Mouse (Mus musculus) lung, postnatal 36 days (tissue): ENCODE measurements around the gene Tef.

ENCODE experiments used
- DNase-seq: peaks from one replicate; pipeline ENCODE4 v3.0.0; 2022; ENCODE audit warnings: mixed read lengths

Gene Tef

GRCm38 (mm10) chr15:81802001-81802890 is at the start of gene Tef:
Tef (plus strand) TSS chr15:81802421.
- peak; percentile 99 for DNase-seq

- no peak for DNase-seq
Measured at GRCm38 (mm10) chr15:81753669-81754068, 48.6 kb upstream of the Tef start.

GRCm38 (mm10) chr15:81758701-81759100 is 43.5 kb upstream of the Tef start:
- peak; percentile 32 for DNase-seq

- DNase-seq = no peak
Measured at GRCm38 (mm10) chr15:81759542-81759941, 42.7 kb upstream of the Tef start.

GRCm38 (mm10) chr15:81760361-81761079 is 41.7 kb upstream of the Tef start:
- no peak for DNase-seq

- DNase-seq = no peak
Measured at GRCm38 (mm10) chr15:81761381-81761780, 40.8 kb upstream of the Tef start.

GRCm38 (mm10) chr15:81761959-81762358 is 40.3 kb upstream of the Tef start:
- no peak for DNase-seq

GRCm38 (mm10) chr15:81764573-81764972 is 37.6 kb upstream of the Tef start:
- DNase-seq = no peak

GRCm38 (mm10) chr15:81765651-81766050 is 36.6 kb upstream of the Tef start:
- no peak for DNase-seq

GRCm38 (mm10) chr15:81766439-81766838 is 35.8 kb upstream of the Tef start:
- DNase-seq = no peak

GRCm38 (mm10) chr15:81769037-81769436 is 33.2 kb upstream of the Tef start:
- DNase-seq = no peak

GRCm38 (mm10) chr15:81772431-81773120 is 29.6 kb upstream of the Tef start:
- DNase-seq = no peak

GRCm38 (mm10) chr15:81774505-81775171 is 27.6 kb upstream of the Tef start:
- DNase-seq = peak; percentile 15

GRCm38 (mm10) chr15:81776631-81777422 is 25.4 kb upstream of the Tef start:
- DNase-seq = no peak

GRCm38 (mm10) chr15:81781816-81782215 is 20.4 kb upstream of the Tef start:
- no peak for DNase-seq

GRCm38 (mm10) chr15:81784762-81785161 is 17.5 kb upstream of the Tef start:
- no peak for DNase-seq

- no peak for DNase-seq
Measured at GRCm38 (mm10) chr15:81785701-81786100, 16.5 kb upstream of the Tef start.

GRCm38 (mm10) chr15:81787525-81787924 is 14.7 kb upstream of the Tef start:
- no peak for DNase-seq

GRCm38 (mm10) chr15:81792444-81792843 is 9.8 kb upstream of the Tef start:
- DNase-seq = no peak

GRCm38 (mm10) chr15:81796228-81796627 is 6.0 kb upstream of the Tef start:
- peak; percentile 79 for DNase-seq

GRCm38 (mm10) chr15:81797861-81798260 is 4.4 kb upstream of the Tef start:
- no peak for DNase-seq

- no peak for DNase-seq
Measured at GRCm38 (mm10) chr15:81798421-81798820, 3.8 kb upstream of the Tef start.
